29 mouse cellular contexts compared by ENCODE assay signal in the genomic region with DNA sequence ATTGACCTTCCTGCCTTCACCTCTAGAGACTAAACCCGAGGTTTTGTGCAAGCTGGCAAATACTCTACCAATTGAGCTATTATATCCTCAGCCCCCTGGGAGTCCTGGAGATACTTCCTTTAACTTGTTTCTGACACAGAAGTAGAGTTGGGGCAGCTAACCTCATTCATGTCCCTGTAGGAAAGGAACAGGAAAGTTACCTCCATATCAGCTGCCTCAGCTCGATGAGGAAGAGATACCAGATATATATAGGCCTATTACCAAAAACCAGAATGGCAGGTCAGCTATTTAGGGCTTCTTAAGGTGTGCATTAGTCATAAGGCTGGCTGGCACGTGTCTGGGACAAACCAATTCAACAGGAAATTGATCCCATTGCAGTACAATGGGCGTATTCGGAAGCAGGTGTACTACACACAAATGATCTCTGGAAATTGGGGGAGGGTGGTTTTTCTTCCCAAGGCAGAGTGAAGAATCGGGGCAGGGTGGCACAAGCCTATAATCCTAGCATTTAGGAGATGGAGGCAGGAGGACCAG. TPM values are rescaled to one million over a fixed set of nuclear protein-coding genes. Genes with fewer than 3 reads are reported as not detected.
DNase-seq lines count a peak whose midpoint lies in the region; ATAC-seq and TF ChIP-seq lines count a peak whose summit lies in the region.
"Had no signal": no experiment of that assay in that cellular context is flagged by ENCODE, and none has a peak within 500 bp of the region (broad histone marks: within the 10 kb centered on the region; RNA-seq: fewer than 3 reads in every experiment).

No protein-coding gene starts in this region.

- H3K27ac ChIP-seq in intestine, postnatal 0 days (ENCODE audit: low read depth, low read length) = no peak overlapping the region
- H3K27ac ChIP-seq in intestine, embryonic 15.5 days = no peak overlapping the region
- H3K27ac ChIP-seq in brown adipose tissue, adult 24 weeks (replicated peaks; ENCODE audit: low read depth, low read length) = 0 out of 2 replicates have a peak overlapping the region, but pooled peaks have one; percentile 16
- peak overlapping the region; percentile 40; the same call in 1 of the 2 replicates for H3K27ac ChIP-seq in stomach, postnatal 0 days (replicated peaks)
- H3K27ac ChIP-seq: embryonic facial prominence, embryonic 13.5 days; forebrain, embryonic 12.5 days; forebrain, embryonic 15.5 days; heart, embryonic 15.5 days; hindbrain, embryonic 10.5 days; hindbrain, embryonic 13.5 days had no signal

- no peak overlapping the region for H3K4me2 ChIP-seq in intestine, postnatal 0 days (replicated peaks; ENCODE audit: low read depth)
- H3K4me2 ChIP-seq in intestine, embryonic 15.5 days (replicated peaks) = no peak overlapping the region
- H3K4me2 ChIP-seq in stomach, postnatal 0 days (replicated peaks; ENCODE audit: low read depth) = no peak overlapping the region
- H3K4me2 ChIP-seq: embryonic facial prominence, embryonic 13.5 days; forebrain, embryonic 12.5 days; forebrain, embryonic 15.5 days; heart, embryonic 12.5 days; hindbrain, embryonic 13.5 days had no signal

- intact Hi-C loops in left cerebral cortex, postnatal 4 days (cut with DNase I) = loop anchor here (10.0 kb wide), 1 partner anchor 355 kb away; no protein-coding TSS in a partner anchor

- no peaks in the 10 kb centered on the region for H3K27me3 ChIP-seq in intestine, postnatal 0 days (replicated peaks; ENCODE audit: control insufficient read depth, insufficient read depth, low read length)
- no peaks in the 10 kb centered on the region for H3K27me3 ChIP-seq in intestine, embryonic 15.5 days (replicated peaks)
- H3K27me3 ChIP-seq in stomach, postnatal 0 days (ENCODE audit: control insufficient read depth, insufficient read depth, low read length) = no peaks in the 10 kb centered on the region
- H3K27me3 ChIP-seq: embryonic facial prominence, embryonic 13.5 days; forebrain, embryonic 12.5 days; forebrain, embryonic 15.5 days; heart, embryonic 12.5 days; heart, embryonic 15.5 days; hindbrain, embryonic 13.5 days had no signal

- no peak overlapping the region for H3K4me3 ChIP-seq in intestine, postnatal 0 days (ENCODE audit: low read depth, low read length)
- no peak overlapping the region for H3K4me3 ChIP-seq in intestine, embryonic 15.5 days (replicated peaks)
- no peak overlapping the region for H3K4me3 ChIP-seq in brown adipose tissue, adult 24 weeks (ENCODE audit: insufficient read depth, low read depth, low read length)
- H3K4me3 ChIP-seq in stomach, postnatal 0 days (ENCODE audit: low read depth, low read length) = no peak overlapping the region
- H3K4me3 ChIP-seq: embryonic facial prominence, embryonic 13.5 days; forebrain, embryonic 12.5 days; forebrain, embryonic 15.5 days; heart, embryonic 12.5 days; heart, embryonic 15.5 days; hindbrain, embryonic 10.5 days; hindbrain, embryonic 13.5 days had no signal

- no peaks in the 10 kb centered on the region for H3K9me3 ChIP-seq in intestine, postnatal 0 days (ENCODE audit: control insufficient read depth)
- H3K9me3 ChIP-seq in intestine, embryonic 15.5 days = no peaks in the 10 kb centered on the region
- no peaks in the 10 kb centered on the region for H3K9me3 ChIP-seq in stomach, postnatal 0 days (ENCODE audit: control insufficient read depth, low read length)
- H3K9me3 ChIP-seq: embryonic facial prominence, embryonic 13.5 days; forebrain, embryonic 12.5 days; forebrain, embryonic 15.5 days; heart, embryonic 12.5 days; heart, embryonic 15.5 days; hindbrain, embryonic 10.5 days; hindbrain, embryonic 13.5 days had no signal

- no peak for TF ChIP-seq EP300 in stomach, postnatal 0 days (optimal IDR thresholded peaks at IDR 0.05)

- no peak for TF ChIP-seq CTCF in intestine, postnatal 0 days (IDR thresholded peaks at IDR 0.05; ENCODE audit: low read depth)
- TF ChIP-seq CTCF in stomach, postnatal 0 days (IDR thresholded peaks at IDR 0.05; ENCODE audit: low read depth) = no peak

- H3K36me3 ChIP-seq in intestine, postnatal 0 days (ENCODE audit: control insufficient read depth, insufficient read depth) = no peaks in the 10 kb centered on the region
- H3K36me3 ChIP-seq in intestine, embryonic 15.5 days = no peaks in the 10 kb centered on the region
- no peaks in the 10 kb centered on the region for H3K36me3 ChIP-seq in stomach, postnatal 0 days (ENCODE audit: control insufficient read depth, insufficient read depth, low read length)
- H3K36me3 ChIP-seq: embryonic facial prominence, embryonic 13.5 days; forebrain, embryonic 12.5 days; forebrain, embryonic 15.5 days; heart, embryonic 12.5 days; heart, embryonic 15.5 days; hindbrain, embryonic 10.5 days; hindbrain, embryonic 13.5 days had no signal

- WGBS in intestine, postnatal 0 days = 59% methylated on average over 6 of the region's 6 CpGs
- 73% methylated on average over 6 of the region's 6 CpGs for WGBS in intestine, embryonic 15.5 days
- WGBS in stomach, postnatal 0 days = 62% methylated on average over 6 of the region's 6 CpGs

- ATAC-seq in intestine, postnatal 0 days = 0 out of 2 replicates have a peak, but pooled peaks have one; percentile 26
- no peak for ATAC-seq in intestine, embryonic 15.5 days
- peak; percentile 34; the same call in 1 of the 2 replicates for ATAC-seq in stomach, postnatal 0 days (ENCODE audit: low FRiP score, low TSS enrichment)
- ATAC-seq: activated CD4-positive, CD25-positive, alpha-beta regulatory T cell, adult 4 months; CD4-positive, CD25-positive, alpha-beta regulatory T cell, adult 4 months; forebrain, embryonic 15.5 days; hindbrain, embryonic 16.5 days had no signal

- no peak overlapping the region for H3K9ac ChIP-seq in intestine, postnatal 0 days (ENCODE audit: low read depth, low read length)
- no peak overlapping the region for H3K9ac ChIP-seq in intestine, embryonic 15.5 days
- no peak overlapping the region for H3K9ac ChIP-seq in stomach, postnatal 0 days (ENCODE audit: low read length)
- H3K9ac ChIP-seq: embryonic facial prominence, embryonic 13.5 days; forebrain, embryonic 12.5 days; forebrain, embryonic 15.5 days; heart, embryonic 12.5 days; heart, embryonic 15.5 days; hindbrain, embryonic 13.5 days had no signal

- no peaks in the 10 kb centered on the region for H3K4me1 ChIP-seq in intestine, postnatal 0 days (replicated peaks; ENCODE audit: control insufficient read depth, insufficient read depth, low read length)
- H3K4me1 ChIP-seq in intestine, embryonic 15.5 days (replicated peaks) = 0 out of 2 replicates have a peak, but pooled peaks cover 6% of the 10 kb centered on the region
- H3K4me1 ChIP-seq in brown adipose tissue, adult 24 weeks (ENCODE audit: control insufficient read depth, insufficient read depth, insufficient read length, low read length) = peaks cover 7% of the 10 kb centered on the region; the same call in 1 of the 2 replicates
- no peaks in the 10 kb centered on the region for H3K4me1 ChIP-seq in stomach, postnatal 0 days (replicated peaks; ENCODE audit: control insufficient read depth, insufficient read depth)
- H3K4me1 ChIP-seq: hindbrain, embryonic 10.5 days; hindbrain, embryonic 13.5 days had no signal

- peak; percentile 62 for DNase-seq in A20 (ENCODE audit: low read depth, low spot score)
- DNase-seq in stomach, postnatal 0 days (ENCODE audit: low spot score) = no peak
- DNase-seq in left cerebral cortex, postnatal 4 days = no peak
- DNase-seq in thymus, adult 18-20 months = no peak
- DNase-seq: adrenal gland, adult 8-10 months; adrenal gland, postnatal 25 days; cerebellum, adult 18-20 months; cerebellum, adult 9-10 months; cerebellum, postnatal 25 days; gastrocnemius, postnatal 25 days; heart, adult 18-20 months; heart, postnatal 10 days; heart, postnatal 36 days had no signal

RNA-seq across cellular contexts. Expression of gene Fam214a, which starts 42.4 kb away (rescaled TPM):
- polyA plus RNA-seq in intestine, postnatal 0 days (2015; fragmentation: Nextera tagmentation; extraction: Ambion mirVana) = 5.1 and 5.7 TPM in 2 replicates
- polyA plus RNA-seq in intestine, embryonic 15.5 days (2015; fragmentation: Nextera tagmentation; extraction: Ambion mirVana) = 6.4 and 7.8 TPM in 2 replicates
- 29.9 and 41.0 TPM in 2 replicates for polyA plus RNA-seq in brown adipose tissue, adult 24 weeks (2012; ENCODE audit: insufficient read depth, insufficient read length, missing spikeins)
- 10.7 and 13.1 TPM in 2 replicates for polyA plus RNA-seq in stomach, postnatal 0 days (2015; fragmentation: Nextera tagmentation; extraction: Ambion mirVana)
- 10 to 100 TPM; 25.7 to 28.8 TPM for total RNA-seq in left cerebral cortex, postnatal 4 days (2021)

RNA-seq across cellular contexts. Expression of gene Onecut1, which starts 48.6 kb away (rescaled TPM):
- 0.07 TPM in 1 of 2 replicates, not detected in the other for polyA plus RNA-seq in intestine, postnatal 0 days (2015; fragmentation: Nextera tagmentation; extraction: Ambion mirVana)
- polyA plus RNA-seq in intestine, embryonic 15.5 days (2015; fragmentation: Nextera tagmentation; extraction: Ambion mirVana) = 1.8 and 2.3 TPM in 2 replicates
- polyA plus RNA-seq in brown adipose tissue, adult 24 weeks (2012; ENCODE audit: insufficient read depth, insufficient read length, missing spikeins) = not detected in 2 replicates
- 0.08 and 0.10 TPM in 2 replicates for polyA plus RNA-seq in stomach, postnatal 0 days (2015; fragmentation: Nextera tagmentation; extraction: Ambion mirVana)
- total RNA-seq in left cerebral cortex, postnatal 4 days (2021) = under 1 TPM in 1 of 2 experiments, not detected in 1; 0.16 TPM
- total RNA-seq: adrenal gland, postnatal 25 days; common myeloid progenitor, adult 5-6 weeks; gastrocnemius, adult 8-10 months; gastrocnemius, postnatal 25 days; heart, adult 18-20 months; heart, postnatal 10 days; heart, postnatal 36 days had no signal
- polyA plus RNA-seq: activated CD4-positive, CD25-positive, alpha-beta regulatory T cell, adult 4 months; CD4-positive, CD25-positive, alpha-beta regulatory T cell, adult 4 months; embryonic facial prominence, embryonic 13.5 days; gonadal fat pad, adult 2 months; heart, embryonic 15.5 days had no signal

Comparison
In these comparisons a context has a peak if more than half of its experiments do, and no peak if none do; other contexts are left out.
1. H3K27ac ChIP-seq: peak in brown adipose tissue, adult 24 weeks (single experiment) and stomach, postnatal 0 days (single experiment); none in intestine, postnatal 0 days (single experiment) and intestine, embryonic 15.5 days (single experiment).